Mouse (Mus musculus) left cerebral cortex, postnatal 25 days (tissue): ENCODE results near the gene Il13. TPM values are rescaled to one million over a fixed set of nuclear protein-coding genes. Genes with fewer than 3 reads are reported as not detected.

ENCODE experiments used
- DNase-seq, 2 experiments: peaks; one replicate each; pipeline ENCODE4 v3.0.0; 2022; ENCODE audit warnings: low spot score in 2 of 2, mixed read lengths in 1 of 2
- intact Hi-C: fragments of 180-260 bp; cut with DNase I; formaldehyde crosslinking; loops from one replicate; pipeline ENCODE4 v1.15.1; 2025
- total RNA-seq, 2 experiments: library from RNA; stranded (reverse); gene quantifications; 2 replicates each; pipeline ENCODE4 v1.2.3; 2021

The Il13 gene
- total RNA-seq, result not detected

GRCm38 (mm10) chr11:53634556-53634955, at the start of gene Il13:
TSS of gene Il13 (minus strand) at chr11:53634702.
- intact Hi-C loops, result no loop called here
- DNase-seq, result no peak

- DNase-seq, result no peak
- intact Hi-C loops, result no loop called here
Measured at GRCm38 (mm10) chr11:53682994-53683530, 48.6 kb upstream of the Il13 start.

GRCm38 (mm10) chr11:53682170-53682569, 47.7 kb upstream of the Il13 start:
- intact Hi-C loops, result no loop called here
- no peak for DNase-seq

GRCm38 (mm10) chr11:53681686-53682085, 47.2 kb upstream of the Il13 start:
- no peak for DNase-seq
- intact Hi-C loops, result no loop called here

GRCm38 (mm10) chr11:53680141-53680540, 45.6 kb upstream of the Il13 start:
- DNase-seq, result no peak
- intact Hi-C loops, result no loop called here

GRCm38 (mm10) chr11:53671414-53671813, 36.9 kb upstream of the Il13 start:
- no peak for DNase-seq
- intact Hi-C loops, result no loop called here

GRCm38 (mm10) chr11:53664091-53664490, 29.6 kb upstream of the Il13 start:
- DNase-seq, result peak in 1 of 2 experiments; percentile 25
- intact Hi-C loops, result no loop called here

- peak; percentile 47 to 83 for DNase-seq
Measured at GRCm38 (mm10) chr11:53662794-53663674, 28.5 kb upstream of the Il13 start.

GRCm38 (mm10) chr11:53657828-53658227, 23.3 kb upstream of the Il13 start:
- no peak for DNase-seq
- intact Hi-C loops, result no loop called here

More at GRCm38 (mm10) chr11:53662794-53663674, 28.5 kb upstream of the Il13 start:
- intact Hi-C loops, result no loop called here

- no peak for DNase-seq
- intact Hi-C loops, result no loop called here
Measured at GRCm38 (mm10) chr11:53657381-53657780, 22.9 kb upstream of the Il13 start.

GRCm38 (mm10) chr11:53656558-53657202, 22.2 kb upstream of the Il13 start:
- intact Hi-C loops, result no loop called here
- DNase-seq, result peak in 1 of 2 experiments; percentile 33

GRCm38 (mm10) chr11:53655043-53655442, 20.5 kb upstream of the Il13 start:
- peak in 1 of 2 experiments; percentile 28 for DNase-seq
- intact Hi-C loops, result no loop called here

- intact Hi-C loops, result no loop called here
- no peak for DNase-seq
Measured at GRCm38 (mm10) chr11:53652427-53652826, 17.9 kb upstream of the Il13 start.

- intact Hi-C loops, result no loop called here
- no peak for DNase-seq
Measured at GRCm38 (mm10) chr11:53651441-53651840, 16.9 kb upstream of the Il13 start.

- DNase-seq, result no peak
- intact Hi-C loops, result no loop called here
Measured at GRCm38 (mm10) chr11:53644017-53644416, 9.5 kb upstream of the Il13 start.

- intact Hi-C loops, result no loop called here
- no peak for DNase-seq
Measured at GRCm38 (mm10) chr11:53642744-53643279, 8.3 kb upstream of the Il13 start.

- intact Hi-C loops, result no loop called here
- no peak for DNase-seq
Measured at GRCm38 (mm10) chr11:53637803-53638260, 3.3 kb upstream of the Il13 start.

GRCm38 (mm10) chr11:53637046-53637802, 2.7 kb upstream of the Il13 start:
- DNase-seq, result no peak
- intact Hi-C loops, result no loop called here

- DNase-seq, result peak in 1 of 2 experiments; percentile 28
- intact Hi-C loops, result no loop called here
Measured at GRCm38 (mm10) chr11:53636183-53636646, 1.7 kb upstream of the Il13 start.
